Mouse (Mus musculus) midbrain, embryonic 16.5 days (tissue): ENCODE measurements at regions not wholly inside any gene's neighbourhood (a gene's known extent, or its start where the extent isn't known, plus 50 kb on each side); places are given as distances from the start of the nearest gene placed in this dataset.

ENCODE experiments used
- ATAC-seq: fragments of 200-750 bp; cut with Nextera tagmentation; 2 replicates; pipeline ENCODE4 v1.8.0; 2017; ENCODE audit warnings: moderate TSS enrichment
- H3K27ac ChIP-seq: fragments of 300-500 bp; sonication (generic); 2 replicates; pipeline ENCODE4 v1.5.1; 2014; ENCODE audit warnings: mild to moderate bottlenecking, low read length, mixed read lengths
- H3K27me3 ChIP-seq: fragments of 300-500 bp; sonication (generic); 2 replicates; pipeline ENCODE4 v1.6.1; 2014; ENCODE audit warnings: low read depth, low read length, mixed read lengths; ENCODE audit not compliant: control insufficient read depth, insufficient read depth
- H3K36me3 ChIP-seq: fragments of 300-500 bp; sonication (generic); 2 replicates; pipeline ENCODE4 v1.6.1; 2014; ENCODE audit warnings: mild to moderate bottlenecking, low read length, moderate library complexity, mixed read lengths; ENCODE audit not compliant: control insufficient read depth, insufficient read depth
- H3K4me1 ChIP-seq: fragments of 300-500 bp; sonication (generic); 2 replicates; pipeline ENCODE4 v1.6.1; 2014; ENCODE audit warnings: mild to moderate bottlenecking, low read length, mixed read lengths; ENCODE audit not compliant: control insufficient read depth, insufficient read depth
- H3K4me2 ChIP-seq: fragments of 300-500 bp; sonication (generic); 2 replicates; pipeline ENCODE4 v1.6.1; 2014; ENCODE audit warnings: mild to moderate bottlenecking, low read length, mixed read lengths
- H3K4me3 ChIP-seq: fragments of 300-500 bp; sonication (generic); 2 replicates; pipeline ENCODE4 v1.5.1; 2014; ENCODE audit warnings: low read depth, mild to moderate bottlenecking, low read length, moderate library complexity, mixed read lengths
- H3K9ac ChIP-seq: fragments of 300-500 bp; sonication (generic); 2 replicates; pipeline ENCODE4 v1.6.1; 2014; ENCODE audit warnings: low read depth, low read length, mixed read lengths
- H3K9me3 ChIP-seq: fragments of 300-500 bp; sonication (generic); replicated peaks from 2 replicates; pipeline ENCODE4 v1.6.1; 2014; ENCODE audit warnings: mild to moderate bottlenecking, low read length, mixed read lengths; ENCODE audit not compliant: control insufficient read depth, poor library complexity, severe bottlenecking
- WGBS: fragments of 180-500 bp; shearing (Covaris S2); extraction: QIAGEN DNeasy Blood & Tissue Kit; methylation state at CpG from one replicate; pipeline ENCODE4 v1.1.7; 2014; 5-methylcytosine and 5-hydroxymethylcytosine counted together

- ATAC-seq: no peak
Measured at GRCm38 (mm10) chr4:94256026-94256425, 300.3 kb upstream of the Gm10306 start.

DNA sequence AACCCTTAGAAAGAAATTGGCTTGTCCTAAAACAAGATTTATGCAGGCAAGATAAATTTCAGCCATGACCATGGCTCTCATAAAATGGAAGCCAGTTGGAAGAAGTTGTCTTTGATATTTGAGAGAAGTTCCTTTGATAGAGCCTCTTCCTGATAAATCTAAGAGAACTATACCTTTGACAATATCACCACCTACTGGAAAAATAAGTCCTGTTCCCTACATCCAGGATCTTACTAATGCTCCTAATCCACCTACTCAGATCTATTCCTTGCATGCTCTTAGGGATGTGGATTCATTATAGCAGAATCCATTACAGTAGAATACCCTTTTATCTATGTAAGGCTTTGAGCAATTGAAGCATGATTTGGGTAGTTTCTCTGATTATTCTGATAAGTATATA, 295.2 kb upstream of the Gm10306 start:
- H3K4me2 ChIP-seq: no peak overlapping the region
- no peak overlapping the region for H3K9ac ChIP-seq
- no peaks in the 10 kb centered on the region for H3K9me3 ChIP-seq
- no peaks in the 10 kb centered on the region for H3K27me3 ChIP-seq
- no peak overlapping the region for H3K4me3 ChIP-seq
- no peak overlapping the region for H3K27ac ChIP-seq
- H3K36me3 ChIP-seq: no peaks in the 10 kb centered on the region
- ATAC-seq: no peak
- H3K4me1 ChIP-seq: no peaks in the 10 kb centered on the region

More at GRCm38 (mm10) chr4:94256026-94256425, 300.3 kb upstream of the Gm10306 start:
- H3K36me3 ChIP-seq: no peaks in the 10 kb centered on the region
- no peaks in the 10 kb centered on the region for H3K27me3 ChIP-seq
- H3K9me3 ChIP-seq: no peaks in the 10 kb centered on the region
- H3K4me2 ChIP-seq: no peak overlapping the region
- H3K4me1 ChIP-seq: no peaks in the 10 kb centered on the region
- no peak overlapping the region for H3K9ac ChIP-seq
- no peak overlapping the region for H3K4me3 ChIP-seq
- H3K27ac ChIP-seq: no peak overlapping the region
- 91% methylated on average over 1 of the region's 1 CpGs for WGBS

DNA sequence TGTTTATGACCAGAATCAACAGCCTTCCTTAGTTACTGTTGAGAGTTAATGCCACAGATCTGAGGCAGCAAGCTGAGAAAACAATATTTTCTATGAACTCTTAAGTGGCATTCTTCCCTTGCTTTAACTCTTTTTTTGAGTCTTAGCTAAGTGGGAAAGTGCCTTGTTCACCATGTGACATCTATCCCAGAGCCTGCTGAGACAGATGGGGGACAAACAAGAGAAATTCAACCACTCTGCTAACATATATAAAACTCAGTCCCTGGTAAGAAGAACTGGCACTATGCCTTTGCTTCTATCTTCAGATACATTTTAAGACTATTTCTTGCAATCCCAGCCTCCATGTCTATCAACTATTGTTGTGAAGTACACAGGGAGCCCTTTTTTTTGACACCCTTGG, 274.6 kb upstream of the Gm10306 start:
- no peak overlapping the region for H3K4me3 ChIP-seq
- H3K4me2 ChIP-seq: no peak overlapping the region
- ATAC-seq: no peak
- H3K27ac ChIP-seq: no peak overlapping the region
- no peak overlapping the region for H3K9ac ChIP-seq
- H3K4me1 ChIP-seq: no peaks in the 10 kb centered on the region
- H3K9me3 ChIP-seq: no peaks in the 10 kb centered on the region
- no peaks in the 10 kb centered on the region for H3K36me3 ChIP-seq
- H3K27me3 ChIP-seq: no peaks in the 10 kb centered on the region

- Histone ChIP-seq H3K9me3 (no peaks in the 10 kb centered on the region), H3K36me3 (no peaks in the 10 kb centered on the region), H3K27ac (no peak overlapping the region), H3K4me2 (no peak overlapping the region), H3K4me1 (no peaks in the 10 kb centered on the region), H3K4me3 (no peak overlapping the region), H3K27me3 (no peaks in the 10 kb centered on the region), H3K9ac (no peak overlapping the region)
- ATAC-seq: no peak
Measured at GRCm38 (mm10) chr4:94292150-94292549, 264.2 kb upstream of the Gm10306 start.

- Histone ChIP-seq H3K27me3 (no peaks in the 10 kb centered on the region), H3K27ac (no peak overlapping the region), H3K36me3 (no peaks in the 10 kb centered on the region), H3K4me2 (no peak overlapping the region), H3K4me1 (no peaks in the 10 kb centered on the region), H3K9me3 (no peaks in the 10 kb centered on the region), H3K4me3 (no peak overlapping the region), H3K9ac (no peak overlapping the region)
- ATAC-seq: no peak
Measured at GRCm38 (mm10) chr4:94317298-94317697, 239.0 kb upstream of the Gm10306 start.

- no peak for ATAC-seq
- Histone ChIP-seq H3K9me3 (no peaks in the 10 kb centered on the region), H3K4me2 (no peak overlapping the region), H3K27me3 (no peaks in the 10 kb centered on the region), H3K36me3 (no peaks in the 10 kb centered on the region), H3K4me3 (no peak overlapping the region), H3K9ac (no peak overlapping the region), H3K27ac (no peak overlapping the region), H3K4me1 (no peaks in the 10 kb centered on the region)
- 85% methylated on average over 2 of the region's 2 CpGs for WGBS
Measured at GRCm38 (mm10) chr4:94326759-94327158, 229.6 kb upstream of the Gm10306 start.

DNA sequence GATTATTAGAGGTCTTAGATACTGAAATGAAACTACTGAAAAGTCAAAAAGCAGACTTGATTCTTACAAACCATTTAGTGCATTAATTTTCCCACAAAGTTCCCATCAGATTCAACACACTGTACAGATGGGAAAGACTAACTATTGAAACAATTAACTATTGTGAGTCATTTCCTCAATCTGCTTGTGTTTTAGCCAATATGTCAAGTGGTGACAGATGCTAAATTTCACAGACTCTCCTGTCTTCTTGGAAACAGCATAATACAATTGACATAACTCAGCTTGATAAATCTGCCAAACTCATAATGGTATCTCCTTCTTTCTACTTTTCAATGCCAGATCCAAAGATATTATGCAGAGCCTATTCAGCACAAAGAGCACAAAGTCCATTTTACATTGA, 213.0 kb upstream of the Gm10306 start:
- Histone ChIP-seq H3K27me3 (no peaks in the 10 kb centered on the region), H3K4me3 (no peak overlapping the region), H3K9ac (no peak overlapping the region), H3K27ac (no peak overlapping the region), H3K4me1 (no peaks in the 10 kb centered on the region), H3K36me3 (no peaks in the 10 kb centered on the region), H3K9me3 (no peaks in the 10 kb centered on the region), H3K4me2 (no peak overlapping the region)
- ATAC-seq: no peak

GRCm38 (mm10) chr4:94349273-94349672, 207.1 kb upstream of the Gm10306 start:
- H3K36me3 ChIP-seq: no peaks in the 10 kb centered on the region
- no peak overlapping the region for H3K4me3 ChIP-seq
- no peaks in the 10 kb centered on the region for H3K4me1 ChIP-seq
- H3K9me3 ChIP-seq: no peaks in the 10 kb centered on the region
- H3K4me2 ChIP-seq: no peak overlapping the region
- H3K27ac ChIP-seq: no peak overlapping the region
- H3K27me3 ChIP-seq: no peaks in the 10 kb centered on the region
- ATAC-seq: peak; percentile 42; the same call in 1 of the 2 replicates
- 38% methylated on average over 1 of the region's 1 CpGs for WGBS
- no peak overlapping the region for H3K9ac ChIP-seq

DNA sequence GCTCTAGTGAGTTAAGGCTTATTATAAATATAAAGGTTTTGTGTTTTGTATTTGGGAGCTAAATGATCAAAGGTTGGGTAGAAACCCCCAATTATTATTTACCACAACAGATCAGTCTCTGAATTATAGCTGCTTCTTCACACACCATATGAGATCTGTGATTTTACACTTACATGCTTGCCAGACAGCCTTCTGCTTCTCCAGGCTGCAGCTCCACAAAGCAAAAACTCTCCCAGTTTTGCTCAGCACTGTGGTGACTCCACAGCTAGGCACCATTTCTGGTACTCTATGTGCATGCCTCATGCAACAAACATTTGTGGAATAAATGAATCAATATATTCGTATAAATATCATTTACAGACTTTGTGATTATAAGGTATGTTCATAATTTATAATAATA, 199.4 kb upstream of the Gm10306 start:
- WGBS: 73% methylated on average over 1 of the region's 1 CpGs
- no peaks in the 10 kb centered on the region for H3K27me3 ChIP-seq
- no peaks in the 10 kb centered on the region for H3K36me3 ChIP-seq
- no peak overlapping the region for H3K4me2 ChIP-seq
- H3K27ac ChIP-seq: no peak overlapping the region
- no peak overlapping the region for H3K4me3 ChIP-seq
- ATAC-seq: no peak
- H3K9ac ChIP-seq: no peak overlapping the region
- H3K4me1 ChIP-seq: peaks cover 7% of the 10 kb centered on the region; the same call in 1 of the 2 replicates
- H3K9me3 ChIP-seq: no peaks in the 10 kb centered on the region
